Mouse (Mus musculus): ENCODE measurements at regions not wholly inside any gene's neighbourhood (a gene's known extent, or its start where the extent isn't known, plus 50 kb on each side); places are given as distances from the start of the nearest gene placed in this dataset.
A peak's percentile ranks its signal among the peaks of the same experiment; 100 is the strongest.

DNA sequence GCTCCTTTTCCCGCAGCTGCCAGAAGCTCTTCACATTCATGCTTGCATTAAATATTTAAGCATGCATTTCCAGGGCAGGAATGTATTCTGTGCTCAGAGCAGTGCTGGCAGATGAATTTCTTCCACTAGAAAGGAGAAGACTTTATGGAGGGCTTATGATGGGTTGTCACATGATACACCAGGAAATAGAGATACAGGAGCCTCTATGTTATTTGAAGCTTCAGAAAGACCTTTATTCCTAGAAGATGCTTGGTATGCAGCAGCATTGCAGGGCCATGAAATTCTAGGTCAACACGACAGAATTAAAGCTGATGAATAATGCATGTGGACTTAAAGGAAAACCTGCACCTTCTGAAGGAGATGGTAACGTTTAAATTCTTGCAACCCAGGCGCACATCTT lies 212.1 kb downstream of the Adgrg6 start:
- dilution Hi-C loops (cut with MboI; ENCODE audit: extremely low pct_ligation_motif_present, extremely low pct_unique_long_range_greater_than_20kb, low sequenced_read_pairs): no loop called here
- no peaks in the 10 kb centered on the region for H3K79me2 ChIP-seq (replicated peaks; ENCODE audit: control insufficient read depth, extremely low read depth, insufficient read depth, poor library complexity, severe bottlenecking)
- H3K4me3 ChIP-seq (replicated peaks in 1 of 3; ENCODE audit: low read depth in 2 of 3, low read length in 2 of 3, poor library complexity in 1 of 3): no peak overlapping the region
- no peaks in the 10 kb centered on the region for H3K36me3 ChIP-seq (replicated peaks in 1 of 2; ENCODE audit: control insufficient read depth in 1 of 2, insufficient read depth in 1 of 2, low read length in 1 of 2)
- H3K9me3 ChIP-seq (replicated peaks; ENCODE audit: low read length): no peaks in the 10 kb centered on the region
- TF ChIP-seq ZMIZ1 (IDR thresholded peaks at IDR 0.05; ENCODE audit: low read depth, low read length) (no peak), MYC (IDR thresholded peaks at IDR 0.05; ENCODE audit: low read depth, low read length) (no peak), ZKSCAN1 (IDR thresholded peaks at IDR 0.05; ENCODE audit: borderline replicate concordance, low read depth, low read length) (no peak), CTCF (conservative IDR thresholded peaks at IDR 0.05 in 1 of 2, IDR thresholded peaks at IDR 0.05 in 1 of 2; ENCODE audit: low read depth in 2 of 2, low read length in 2 of 2) (no peak), SMC3 (IDR thresholded peaks at IDR 0.05; ENCODE audit: low read depth, low read length) (no peak), ELF1 (IDR thresholded peaks at IDR 0.05; ENCODE audit: low read depth, low read length) (no peak), TBP (conservative IDR thresholded peaks at IDR 0.05; ENCODE audit: low read depth, low read length) (no peak), CHD1 (IDR thresholded peaks at IDR 0.05; ENCODE audit: low read depth, low read length) (no peak), RAD21 (IDR thresholded peaks at IDR 0.05; ENCODE audit: low read depth, low read length) (no peak), NELFE (IDR thresholded peaks at IDR 0.05; ENCODE audit: low read depth, low read length) (no peak), USF2 (conservative IDR thresholded peaks at IDR 0.05; ENCODE audit: low read depth, low read length) (no peak), KAT2A (IDR thresholded peaks at IDR 0.05; ENCODE audit: insufficient replicate concordance, low read length) (no peak)
- no peak overlapping the region for H3K9ac ChIP-seq (ENCODE audit: insufficient read depth, low read depth)
- H3K27ac ChIP-seq (ENCODE audit: insufficient read depth, low read depth): no peak overlapping the region
- in situ Hi-C loops (cut with MboI; ENCODE audit: low pct_ligation_motif_present, low pct_unique_long_range_greater_than_20kb, low sequenced_read_pairs): no loop called here
- no peak for DNase-seq (ENCODE audit: extremely low read depth)
- 0 out of 4 replicates have a peak, but pooled peaks cover 0 to 2% of the 10 kb centered on the region in 2 experiments for H3K4me1 ChIP-seq (ENCODE audit: control insufficient read depth in 1 of 2, insufficient read depth in 2 of 2)
- H3K4me2 ChIP-seq (ENCODE audit: insufficient read depth, low read depth, poor library complexity, severe bottlenecking): no peak overlapping the region
- no peaks in the 10 kb centered on the region for H3K27me3 ChIP-seq (replicated peaks)

DNA sequence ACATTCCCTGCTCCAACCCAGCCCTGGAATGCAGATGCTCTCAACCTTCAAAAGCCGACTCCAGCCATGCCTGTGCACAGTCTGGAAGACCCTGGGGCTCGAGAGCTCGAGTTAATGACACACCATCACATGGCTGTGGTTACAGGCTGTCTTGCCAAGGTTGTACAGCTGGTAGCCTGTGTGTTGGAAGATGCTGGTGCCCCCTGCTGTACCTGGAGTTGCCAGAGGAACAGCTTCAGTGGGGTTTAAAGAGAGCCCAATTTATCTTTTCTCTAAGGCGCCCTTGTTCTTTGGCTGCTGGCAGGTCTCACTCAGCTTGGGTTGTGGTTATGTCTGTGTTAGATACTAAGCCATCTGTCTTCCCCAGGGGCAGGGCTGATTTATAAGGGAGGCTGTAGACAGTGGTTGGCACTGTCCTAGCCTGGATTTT lies 212.8 kb downstream of the Adgrg6 start:
- peak; percentile 2 for DNase-seq (ENCODE audit: extremely low read depth)
- Histone ChIP-seq H3K27me3 (replicated peaks) (no peaks in the 10 kb centered on the region), H3K36me3 (replicated peaks in 1 of 2; ENCODE audit: control insufficient read depth in 1 of 2, insufficient read depth in 1 of 2, low read length in 1 of 2) (no peaks in the 10 kb centered on the region), H3K79me2 (replicated peaks; ENCODE audit: control insufficient read depth, extremely low read depth, insufficient read depth, poor library complexity, severe bottlenecking) (no peaks in the 10 kb centered on the region), H3K4me1 (ENCODE audit: control insufficient read depth in 1 of 2, insufficient read depth in 2 of 2) (0 out of 4 replicates have a peak, but pooled peaks cover 0 to 2% of the 10 kb centered on the region in 2 experiments), H3K9ac (ENCODE audit: insufficient read depth, low read depth) (no peak overlapping the region), H3K9me3 (replicated peaks; ENCODE audit: low read length) (no peaks in the 10 kb centered on the region), H3K4me2 (ENCODE audit: insufficient read depth, low read depth, poor library complexity, severe bottlenecking) (no peak overlapping the region), H3K27ac (ENCODE audit: insufficient read depth, low read depth) (no peak overlapping the region), H3K4me3 (replicated peaks in 1 of 3; ENCODE audit: low read depth in 2 of 3, low read length in 2 of 3, poor library complexity in 1 of 3) (no peak overlapping the region)
- dilution Hi-C loops (cut with MboI; ENCODE audit: extremely low pct_ligation_motif_present, extremely low pct_unique_long_range_greater_than_20kb, low sequenced_read_pairs) (no loop called here), in situ Hi-C loops (cut with MboI; ENCODE audit: low pct_ligation_motif_present, low pct_unique_long_range_greater_than_20kb, low sequenced_read_pairs) (no loop called here)
- TF ChIP-seq CTCF (conservative IDR thresholded peaks at IDR 0.05 in 1 of 2, IDR thresholded peaks at IDR 0.05 in 1 of 2; ENCODE audit: low read depth in 2 of 2, low read length in 2 of 2) (peak in 1 of 2 experiments; percentile 33; a peak in 1 of 4 replicates), ELF1 (IDR thresholded peaks at IDR 0.05; ENCODE audit: low read depth, low read length) (no peak), RAD21 (IDR thresholded peaks at IDR 0.05; ENCODE audit: low read depth, low read length) (peak; percentile 11)

DNA sequence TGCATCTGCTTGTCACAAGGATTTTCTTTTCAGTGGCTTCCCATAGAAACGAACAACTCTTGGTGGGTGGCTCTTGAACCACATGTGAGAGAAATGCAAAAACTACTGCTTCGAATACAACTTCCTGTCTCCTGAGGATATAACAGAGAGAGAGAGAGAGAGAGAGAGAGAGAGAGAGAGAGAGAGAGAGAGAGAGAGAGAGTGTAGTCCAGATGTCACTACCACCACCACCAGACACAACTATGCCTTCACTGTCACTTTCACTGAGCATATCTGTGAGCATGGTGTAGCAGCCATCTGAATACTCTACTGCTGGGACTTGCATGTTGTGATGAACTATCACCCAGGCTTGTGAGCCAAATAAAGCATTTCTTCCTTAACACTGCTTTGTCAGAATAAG lies 216.6 kb downstream of the Adgrg6 start:
- H3K4me1 ChIP-seq (ENCODE audit: control insufficient read depth in 1 of 2, insufficient read depth in 2 of 2): peaks cover 0 to 4% of the 10 kb centered on the region in 2 experiments; a peak in 1 of 4 replicates
- H3K4me2 ChIP-seq (ENCODE audit: insufficient read depth, low read depth, poor library complexity, severe bottlenecking): peak overlapping the region; percentile 7; the same call in 1 of the 2 replicates
- no peak overlapping the region for H3K27ac ChIP-seq (ENCODE audit: insufficient read depth, low read depth)
- dilution Hi-C loops (cut with MboI; ENCODE audit: extremely low pct_ligation_motif_present, extremely low pct_unique_long_range_greater_than_20kb, low sequenced_read_pairs): no loop called here
- no peaks in the 10 kb centered on the region for H3K9me3 ChIP-seq (replicated peaks; ENCODE audit: low read length)
- no peaks in the 10 kb centered on the region for H3K27me3 ChIP-seq (replicated peaks)
- H3K4me3 ChIP-seq (replicated peaks in 1 of 3; ENCODE audit: low read depth in 2 of 3, low read length in 2 of 3, poor library complexity in 1 of 3): no peak overlapping the region
- in situ Hi-C loops (cut with MboI; ENCODE audit: low pct_ligation_motif_present, low pct_unique_long_range_greater_than_20kb, low sequenced_read_pairs): no loop called here
- no peaks in the 10 kb centered on the region for H3K79me2 ChIP-seq (replicated peaks; ENCODE audit: control insufficient read depth, extremely low read depth, insufficient read depth, poor library complexity, severe bottlenecking)
- DNase-seq (ENCODE audit: extremely low read depth): no peak
- no peaks in the 10 kb centered on the region for H3K36me3 ChIP-seq (replicated peaks in 1 of 2; ENCODE audit: control insufficient read depth in 1 of 2, insufficient read depth in 1 of 2, low read length in 1 of 2)
- H3K9ac ChIP-seq (ENCODE audit: insufficient read depth, low read depth): no peak overlapping the region
- TF ChIP-seq MAX (IDR thresholded peaks at IDR 0.05; ENCODE audit: low read length): no peak
- no peak for TF ChIP-seq ETS1 (conservative IDR thresholded peaks at IDR 0.05; ENCODE audit: low read depth, low read length)
- no peak for TF ChIP-seq HCFC1 (IDR thresholded peaks at IDR 0.05; ENCODE audit: low read depth, low read length)
- no peak for TF ChIP-seq MAZ (IDR thresholded peaks at IDR 0.05; ENCODE audit: low read depth, low read length)
- no peak for TF ChIP-seq EP300 (IDR thresholded peaks at IDR 0.05; ENCODE audit: low read length)
- TF ChIP-seq POLR2AphosphoS2 (IDR thresholded peaks at IDR 0.05; ENCODE audit: low read depth, low read length): no peak
- TF ChIP-seq RAD21 (IDR thresholded peaks at IDR 0.05; ENCODE audit: low read depth, low read length): no peak
- no peak for TF ChIP-seq USF2 (conservative IDR thresholded peaks at IDR 0.05; ENCODE audit: low read depth, low read length)
- no peak for TF ChIP-seq TCF12 (IDR thresholded peaks at IDR 0.05; ENCODE audit: low read depth, low read length)
- no peak for TF ChIP-seq NELFE (IDR thresholded peaks at IDR 0.05; ENCODE audit: low read depth, low read length)
- no peak for TF ChIP-seq POLR2A (IDR thresholded peaks at IDR 0.05; ENCODE audit: low read depth, low read length)
- TF ChIP-seq TBP (conservative IDR thresholded peaks at IDR 0.05; ENCODE audit: low read depth, low read length): no peak
